Comparison of ENCODE assay signal across 8 mouse cellular contexts in genomic region chr9:44603454-44604289, GRCm38 (mm10). TPM values are rescaled to one million over a fixed set of nuclear protein-coding genes. Genes with fewer than 3 reads are reported as not detected.
DNase-seq lines count a peak whose midpoint lies in the region; ATAC-seq and TF ChIP-seq lines count a peak whose summit lies in the region.

No protein-coding gene starts in this region.

- peak overlapping the region; percentile 83 for H3K4me3 ChIP-seq in C2C12 (ENCODE audit: insufficient read depth, poor library complexity, severe bottlenecking)
- peak overlapping the region; percentile 100 for H3K4me3 ChIP-seq in embryonic facial prominence, embryonic 14.5 days (ENCODE audit: low read depth, low read length)
- H3K4me3 ChIP-seq in heart, embryonic 15.5 days: peak overlapping the region; percentile 100
- H3K4me3 ChIP-seq in liver, embryonic 15.5 days (replicated peaks): peak overlapping the region; percentile 100
- H3K4me3 ChIP-seq in neural tube, embryonic 14.5 days (ENCODE audit: low read depth, low read length): peak overlapping the region; percentile 97

- under 1% methylated on average over 38 of the region's 38 CpGs for WGBS in embryonic facial prominence, embryonic 14.5 days
- WGBS in heart, embryonic 15.5 days: under 1% methylated on average over 38 of the region's 38 CpGs
- WGBS in liver, embryonic 15.5 days (ENCODE audit: insufficient replicate concordance): under 1% methylated on average over 38 of the region's 38 CpGs
- WGBS in neural tube, embryonic 14.5 days: under 1% methylated on average over 38 of the region's 38 CpGs

- H3K36me3 ChIP-seq in C2C12 (ENCODE audit: control insufficient read depth, insufficient read depth): peaks cover 18% of the 10 kb centered on the region
- peaks cover 19% of the 10 kb centered on the region for H3K36me3 ChIP-seq in embryonic facial prominence, embryonic 14.5 days (ENCODE audit: control insufficient read depth, insufficient read depth, low read length)
- H3K36me3 ChIP-seq in heart, embryonic 15.5 days: peaks cover 12% of the 10 kb centered on the region
- H3K36me3 ChIP-seq in liver, embryonic 15.5 days (replicated peaks): peaks cover 19% of the 10 kb centered on the region
- H3K36me3 ChIP-seq in neural tube, embryonic 14.5 days (ENCODE audit: control insufficient read depth, insufficient read depth, low read length): peaks cover 12% of the 10 kb centered on the region

- H3K4me2 ChIP-seq in embryonic facial prominence, embryonic 14.5 days (ENCODE audit: low read depth, low read length): peak overlapping the region; percentile 72
- H3K4me2 ChIP-seq in heart, embryonic 15.5 days: peak overlapping the region; percentile 87
- peak overlapping the region; percentile 87 for H3K4me2 ChIP-seq in liver, embryonic 15.5 days
- H3K4me2 ChIP-seq in neural tube, embryonic 14.5 days (ENCODE audit: low read depth, low read length): peak overlapping the region; percentile 85

- peak overlapping the region; percentile 100 for H3K9ac ChIP-seq in embryonic facial prominence, embryonic 14.5 days (ENCODE audit: low read depth, low read length)
- peak overlapping the region; percentile 100 for H3K9ac ChIP-seq in heart, embryonic 15.5 days
- peak overlapping the region; percentile 100 for H3K9ac ChIP-seq in liver, embryonic 15.5 days
- H3K9ac ChIP-seq in neural tube, embryonic 14.5 days (replicated peaks; ENCODE audit: low read depth, low read length): peak overlapping the region; percentile 99

- peaks cover 30% of the 10 kb centered on the region for H3K4me1 ChIP-seq in embryonic facial prominence, embryonic 14.5 days (ENCODE audit: control insufficient read depth, insufficient read depth, low read length)
- H3K4me1 ChIP-seq in heart, embryonic 15.5 days (replicated peaks): peaks cover 38% of the 10 kb centered on the region
- peaks cover 44% of the 10 kb centered on the region for H3K4me1 ChIP-seq in liver, embryonic 15.5 days (replicated peaks)
- H3K4me1 ChIP-seq in neural tube, embryonic 14.5 days (ENCODE audit: control insufficient read depth, insufficient read depth, low read length): peaks cover 37% of the 10 kb centered on the region

- peak overlapping the region; percentile 72 for H3ac ChIP-seq in C2C12 (ENCODE audit: control insufficient read depth, insufficient read length, low read depth)

- ATAC-seq in activated CD4-positive, CD25-positive, alpha-beta regulatory T cell, adult 4 months: peak; percentile 70
- peak; percentile 85 for ATAC-seq in embryonic facial prominence, embryonic 14.5 days (ENCODE audit: low read depth)
- peak; percentile 70 for ATAC-seq in heart, embryonic 15.5 days (replicated peaks; ENCODE audit: insufficient number of reproducible peaks, insufficient read depth, low FRiP score, low read depth)
- peak; percentile 40 for ATAC-seq in liver, embryonic 15.5 days (ENCODE audit: insufficient read depth)
- peak; percentile 75 for ATAC-seq in neural tube, embryonic 14.5 days (ENCODE audit: low read depth)

- TF ChIP-seq CTCF in C2C12 (IDR thresholded peaks at IDR 0.05; ENCODE audit: control insufficient read depth, insufficient read depth, insufficient read length): no peak

- peaks cover 47% of the 10 kb centered on the region for H3K79me3 ChIP-seq in C2C12 (ENCODE audit: low read depth)

- DNase-seq in embryonic facial prominence, embryonic 14.5 days (ENCODE audit: low spot score): peak; percentile 97
- DNase-seq in kidney, postnatal 14 days: peak; percentile 80
- peak; percentile 48 to 62 for DNase-seq in thymus, postnatal 10 days (ENCODE audit: low spot score in 2 of 2)

- peak overlapping the region; percentile 100 for H3K27ac ChIP-seq in embryonic facial prominence, embryonic 14.5 days (replicated peaks; ENCODE audit: low read depth, low read length)
- H3K27ac ChIP-seq in heart, embryonic 15.5 days: peak overlapping the region; percentile 100
- peak overlapping the region; percentile 97 for H3K27ac ChIP-seq in liver, embryonic 15.5 days (replicated peaks)
- H3K27ac ChIP-seq in neural tube, embryonic 14.5 days (ENCODE audit: low read depth, low read length): peak overlapping the region; percentile 99

- H3K79me2 ChIP-seq in C2C12 (ENCODE audit: control insufficient read depth, insufficient read depth): peaks cover 63% of the 10 kb centered on the region

- H3K9me3 ChIP-seq in embryonic facial prominence, embryonic 14.5 days (ENCODE audit: control insufficient read depth, low read length): no peaks in the 10 kb centered on the region
- H3K9me3 ChIP-seq in heart, embryonic 15.5 days (replicated peaks): no peaks in the 10 kb centered on the region
- no peaks in the 10 kb centered on the region for H3K9me3 ChIP-seq in liver, embryonic 15.5 days (replicated peaks)
- no peaks in the 10 kb centered on the region for H3K9me3 ChIP-seq in neural tube, embryonic 14.5 days (ENCODE audit: control insufficient read depth, low read length)

- H3K27me3 ChIP-seq in C2C12 (ENCODE audit: control insufficient read depth, insufficient read depth, insufficient read length): no peaks in the 10 kb centered on the region
- no peaks in the 10 kb centered on the region for H3K27me3 ChIP-seq in embryonic facial prominence, embryonic 14.5 days (replicated peaks; ENCODE audit: control insufficient read depth, insufficient read depth, low read length)
- H3K27me3 ChIP-seq in heart, embryonic 15.5 days: no peaks in the 10 kb centered on the region
- H3K27me3 ChIP-seq in liver, embryonic 15.5 days: peaks cover 8% of the 10 kb centered on the region
- no peaks in the 10 kb centered on the region for H3K27me3 ChIP-seq in neural tube, embryonic 14.5 days (ENCODE audit: control insufficient read depth, insufficient read depth, low read length)

TF ChIP-seq in C2C12, 6 proteins besides CTCF, POLR2A, EP300 and RAD21:
- TF ChIP-seq MYOG (IDR thresholded peaks at IDR 0.05; ENCODE audit: control insufficient read depth, extremely low read depth, insufficient read length): no peak
- TF ChIP-seq MYOD1 (IDR thresholded peaks at IDR 0.05; ENCODE audit: control insufficient read depth, insufficient read length, low read depth): no peak
- no peak for TF ChIP-seq CEBPB (IDR thresholded peaks at IDR 0.05; ENCODE audit: low read depth)
- TF ChIP-seq MAX (IDR thresholded peaks at IDR 0.05): no peak
- TF ChIP-seq USF1 (IDR thresholded peaks at IDR 0.05; ENCODE audit: low read depth): no peak
- no peak for TF ChIP-seq FOSL1 (IDR thresholded peaks at IDR 0.05; ENCODE audit: insufficient read depth, low read length, poor library complexity, severe bottlenecking)
TF ChIP-seq in C2C12: peak in this region for 0.

RNA-seq across cellular contexts. Expression of gene Ddx6, which starts 1.0 kb away (rescaled TPM):
- polyA plus RNA-seq in C2C12 (2012; fragmentation: generic; extraction: Trizol): 29.9 TPM
- 10 to 100 TPM; 54.3 to 76.5 TPM for polyA plus RNA-seq in activated CD4-positive, CD25-positive, alpha-beta regulatory T cell, adult 4 months (2017; shearing (Covaris generic))
- polyA plus RNA-seq in embryonic facial prominence, embryonic 14.5 days (2014; fragmentation: Nextera tagmentation; extraction: Ambion mirVana): 16.1 and 18.2 TPM in 2 replicates
- 10.7 and 10.9 TPM in 2 replicates for polyA plus RNA-seq in heart, embryonic 15.5 days (2015; fragmentation: Nextera tagmentation; extraction: Ambion mirVana)
- polyA plus RNA-seq in liver, embryonic 15.5 days (2015; fragmentation: Nextera tagmentation; extraction: Ambion mirVana): 6.1 and 6.6 TPM in 2 replicates
- polyA plus RNA-seq in neural tube, embryonic 14.5 days (2014; fragmentation: Nextera tagmentation; extraction: Ambion mirVana): 20.2 and 33.8 TPM in 2 replicates

RNA-seq across cellular contexts. Expression of gene Cxcr5, which starts 42.0 kb away (rescaled TPM):
- not detected for polyA plus RNA-seq in C2C12 (2012; fragmentation: generic; extraction: Trizol)
- polyA plus RNA-seq in activated CD4-positive, CD25-positive, alpha-beta regulatory T cell, adult 4 months (2017; shearing (Covaris generic)): 10 to 100 TPM; 49.2 to 80.2 TPM
- 0.13 and 0.35 TPM in 2 replicates for polyA plus RNA-seq in embryonic facial prominence, embryonic 14.5 days (2014; fragmentation: Nextera tagmentation; extraction: Ambion mirVana)
- 0.05 and 0.23 TPM in 2 replicates for polyA plus RNA-seq in heart, embryonic 15.5 days (2015; fragmentation: Nextera tagmentation; extraction: Ambion mirVana)
- 0.13 TPM in 1 of 2 replicates, not detected in the other for polyA plus RNA-seq in liver, embryonic 15.5 days (2015; fragmentation: Nextera tagmentation; extraction: Ambion mirVana)
- polyA plus RNA-seq in neural tube, embryonic 14.5 days (2014; fragmentation: Nextera tagmentation; extraction: Ambion mirVana): not detected in 2 replicates

Comparison
In these comparisons a context has a peak if more than half of its experiments do, and no peak if none do; other contexts are left out.
1. Peak in every context shown above with its lines: DNase-seq, ATAC-seq, H3K4me3 ChIP-seq and H3K27ac ChIP-seq.
2. RNA of gene Cxcr5, which starts 42.0 kb away (polyA plus RNA-seq): 49.2 to 80.2 TPM in activated CD4-positive, CD25-positive, alpha-beta regulatory T cell, adult 4 months; 0.13 to 0.35 TPM in embryonic facial prominence, embryonic 14.5 days, 0.05 to 0.23 TPM in heart, embryonic 15.5 days, 0.13 TPM in liver, embryonic 15.5 days, not detected in C2C12 (single experiment) and not detected in neural tube, embryonic 14.5 days; every median in the first group is over 10 times any median in the second.